Mouse (Mus musculus): ENCODE measurements around the gene Nlrc4.
"Not testable (repeated sequence)": the region's sequence is repeated elsewhere in the genome, so short reads cannot be mapped to it uniquely, and the experiment has no call there.

GRCm38 (mm10) chr17:74467981-74468380 is 9.0 kb upstream of the Nlrc4 start:
- not testable (repeated sequence) for TF ChIP-seq CTCF (IDR thresholded peaks at IDR 0.05); POLR2A (IDR thresholded peaks at IDR 0.05; ENCODE audit: insufficient read depth, low read depth, low read length); EP300 (IDR thresholded peaks at IDR 0.05; ENCODE audit: insufficient read depth, low read depth, low read length)

Data from heart, adult 2 months (tissue).